Mouse (Mus musculus) small intestine, adult 2 months (tissue): ENCODE measurements at regions not wholly inside any gene's neighbourhood (a gene's known extent, or its start where the extent isn't known, plus 50 kb on each side); places are given as distances from the start of the nearest gene placed in this dataset.

Experiments used
- CTCF ChIP-seq: fragments of 200-500 bp; IDR thresholded peaks from 2 replicates; pipeline ENCODE4 v1.5.1; 2012; ENCODE audit warnings: low read depth, mild to moderate bottlenecking, control low read depth, inconsistent platforms, low read length, moderate library complexity, mixed read lengths; ENCODE audit not compliant: insufficient replicate concordance, insufficient read length; ENCODE audit errors: extremely low read depth
- POLR2A ChIP-seq: fragments of 200-500 bp; IDR thresholded peaks from 2 replicates; pipeline ENCODE4 v1.6.1; 2012; ENCODE audit warnings: low read depth, mild to moderate bottlenecking, control low read depth, inconsistent platforms, low read length, moderate library complexity

- TF ChIP-seq POLR2A (no peak), CTCF (no peak)
These were observed 156.1 kb upstream of the Med13l start for GRCm38 (mm10) chr5:118404398-118404797.
